In genomic region chr2:124612727-124613510, GRCm38 (mm10) we compare ENCODE assay signal across 10 mouse cellular contexts.
DNase-seq lines count a peak whose midpoint lies in the region; ATAC-seq and TF ChIP-seq lines count a peak whose summit lies in the region.
"Had no signal": no experiment of that assay in that cellular context is flagged by ENCODE, and none has a peak within 500 bp of the region (broad histone marks: within the 10 kb centered on the region; RNA-seq: fewer than 3 reads in every experiment).

No protein-coding gene starts in this region.

- WGBS in hindbrain, embryonic 13.5 days, result 21% methylated on average over 10 of the region's 10 CpGs
- WGBS in midbrain, embryonic 11.5 days, result 55% methylated on average over 10 of the region's 10 CpGs

- H3K9me3 ChIP-seq in hindbrain, embryonic 13.5 days, result no peaks in the 10 kb centered on the region
- H3K9me3 ChIP-seq in midbrain, embryonic 11.5 days (ENCODE audit: control insufficient read depth, low read length), result no peaks in the 10 kb centered on the region

- no peak for TF ChIP-seq POLR2A in cortical plate, adult 2 months (IDR thresholded peaks at IDR 0.05; ENCODE audit: extremely low read depth, insufficient read depth, low read length)

- no peak for TF ChIP-seq CTCF in cortical plate, adult 2 months (IDR thresholded peaks at IDR 0.05; ENCODE audit: extremely low read depth, insufficient read depth, low read length)

- peak overlapping the region; percentile 24 for H3K4me3 ChIP-seq in cortical plate, adult 2 months (ENCODE audit: insufficient read depth, low read length)
- H3K4me3 ChIP-seq in hindbrain, embryonic 13.5 days, result peak overlapping the region; percentile 82
- no peak overlapping the region; the same call in 1 of the 2 replicates for H3K4me3 ChIP-seq in midbrain, embryonic 11.5 days (ENCODE audit: low read depth, low read length)

- peak; percentile 85 for DNase-seq in heart, adult 11 months
- DNase-seq in heart, postnatal 25 days (ENCODE audit: low spot score), result no peak
- DNase-seq in midbrain, embryonic 11.5 days (ENCODE audit: low spot score, missing footprints), result peak; percentile 80
- no peak for DNase-seq in adrenal gland, postnatal 14 days
- DNase-seq in right cerebral cortex, postnatal 14 days, result no peak
- DNase-seq: B cell, adult 2 months; lung, postnatal 4 days had no signal

- peak overlapping the region; percentile 92 for H3K9ac ChIP-seq in hindbrain, embryonic 13.5 days
- no peak overlapping the region for H3K9ac ChIP-seq in midbrain, embryonic 11.5 days (ENCODE audit: low read length)

- peak overlapping the region; percentile 77 for H3K4me2 ChIP-seq in hindbrain, embryonic 13.5 days
- H3K4me2 ChIP-seq in midbrain, embryonic 11.5 days, result peak overlapping the region; percentile 19; the same call in 1 of the 2 replicates

- H3K4me1 ChIP-seq in cortical plate, adult 2 months (ENCODE audit: control insufficient read depth, insufficient read depth, low read length), result 0 out of 2 replicates have a peak, but pooled peaks cover 2% of the 10 kb centered on the region
- peaks cover 59% of the 10 kb centered on the region for H3K4me1 ChIP-seq in hindbrain, embryonic 13.5 days (replicated peaks)
- peaks cover 10% of the 10 kb centered on the region; the same call in 1 of the 2 replicates for H3K4me1 ChIP-seq in midbrain, embryonic 11.5 days (ENCODE audit: control insufficient read depth, insufficient read depth, low read length)

- H3K36me3 ChIP-seq in hindbrain, embryonic 13.5 days, result no peaks in the 10 kb centered on the region
- H3K36me3 ChIP-seq in midbrain, embryonic 11.5 days (ENCODE audit: control insufficient read depth, insufficient read depth, low read length), result no peaks in the 10 kb centered on the region

- intact Hi-C loops in heart, postnatal 25 days (cut with DNase I), result loop anchor here (2.0 to 5.0 kb wide), 3 partner anchors 38 to 159 kb away; no protein-coding TSS in a partner anchor

- ATAC-seq in hindbrain, embryonic 13.5 days (ENCODE audit: low FRiP score), result no peak
- no peak for ATAC-seq in midbrain, embryonic 11.5 days (ENCODE audit: low FRiP score)
- no peak for ATAC-seq in monocyte, adult 5-6 weeks (replicated peaks; ENCODE audit: insufficient number of reproducible peaks, low FRiP score, low TSS enrichment, poor library complexity, severe bottlenecking)

- 0 out of 2 replicates have a peak, but pooled peaks cover 3% of the 10 kb centered on the region for H3K27me3 ChIP-seq in hindbrain, embryonic 13.5 days
- peaks cover 9% of the 10 kb centered on the region for H3K27me3 ChIP-seq in midbrain, embryonic 11.5 days (ENCODE audit: control insufficient read depth, insufficient read depth, low read length)

- H3K27ac ChIP-seq in cortical plate, adult 2 months (ENCODE audit: insufficient read depth, low read length), result no peak overlapping the region
- peak overlapping the region; percentile 96 for H3K27ac ChIP-seq in hindbrain, embryonic 13.5 days
- no peak overlapping the region for H3K27ac ChIP-seq in midbrain, embryonic 11.5 days (ENCODE audit: low read depth, low read length)

Comparison
In these comparisons a context has a peak if more than half of its experiments do, and no peak if none do; other contexts are left out.
1. DNase-seq: peak in heart, adult 11 months (single experiment) and midbrain, embryonic 11.5 days (single experiment); none in heart, postnatal 25 days (single experiment), adrenal gland, postnatal 14 days (single experiment) and right cerebral cortex, postnatal 14 days (single experiment).